Mouse (Mus musculus): ENCODE results near the gene Wasl.

DNA sequence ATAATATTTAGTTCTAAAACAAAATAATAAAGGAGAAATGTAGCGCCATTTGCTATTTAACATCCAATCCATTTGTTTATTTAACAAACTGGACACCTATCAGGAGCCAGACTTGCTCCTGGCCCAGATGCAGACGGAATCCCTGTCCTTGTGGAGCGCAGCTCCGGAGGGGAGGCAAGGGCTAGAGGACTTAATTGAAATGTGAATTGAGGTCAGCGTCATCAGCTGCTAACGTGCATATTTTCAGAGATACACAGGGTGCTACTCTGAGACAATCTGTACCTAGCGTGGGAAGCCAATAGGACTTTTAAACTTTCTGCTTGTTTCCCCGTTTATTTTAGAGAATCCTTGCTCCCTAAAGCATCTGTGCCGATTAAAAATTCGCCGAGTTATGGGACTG lies 94.5 kb downstream of the Wasl start:
- TF ChIP-seq POLR2A (IDR thresholded peaks at IDR 0.05; ENCODE audit: low read depth, low read length) = no peak
- TF ChIP-seq CTCF (IDR thresholded peaks at IDR 0.05; ENCODE audit: extremely low read depth, insufficient read length, insufficient replicate concordance, low read depth, low read length) = no peak

Data from small intestine, adult 2 months (tissue).